Mouse (Mus musculus) liver, embryonic 12.5 days (tissue): Measurements from ENCODE around the gene Ppp6r3. TPM values are rescaled to one million over a fixed set of nuclear protein-coding genes. Genes with fewer than 3 reads are reported as not detected.
A peak's percentile ranks its signal among the peaks of the same experiment; 100 is the strongest.

Experiments used
- ATAC-seq: fragments of 200-750 bp; cut with Nextera tagmentation; 2 replicates; pipeline ENCODE4 v1.8.0; 2017; ENCODE audit warnings: moderate number of reproducible peaks, mild to moderate bottlenecking, moderate library complexity
- H3K27ac ChIP-seq: fragments of 300-500 bp; sonication (generic); 2 replicates; pipeline ENCODE4 v1.5.1; 2016; ENCODE audit warnings: mild to moderate bottlenecking
- H3K27me3 ChIP-seq: fragments of 300-500 bp; sonication (generic); replicated peaks from 2 replicates; pipeline ENCODE4 v1.6.1; 2016; ENCODE audit warnings: mild to moderate bottlenecking, moderate library complexity
- H3K36me3 ChIP-seq: fragments of 300-500 bp; sonication (generic); 2 replicates; pipeline ENCODE4 v1.6.1; 2016; ENCODE audit warnings: mild to moderate bottlenecking, moderate library complexity
- H3K4me1 ChIP-seq: fragments of 300-500 bp; sonication (generic); 2 replicates; pipeline ENCODE4 v1.6.1; 2016
- H3K4me2 ChIP-seq: fragments of 300-500 bp; sonication (generic); 2 replicates; pipeline ENCODE4 v1.6.1; 2016; ENCODE audit warnings: mild to moderate bottlenecking, moderate library complexity
- H3K4me3 ChIP-seq: fragments of 300-500 bp; sonication (generic); 2 replicates; pipeline ENCODE4 v1.5.1; 2016; ENCODE audit warnings: mild to moderate bottlenecking, moderate library complexity
- H3K9ac ChIP-seq: fragments of 300-500 bp; sonication (generic); 2 replicates; pipeline ENCODE4 v1.6.1; 2016; ENCODE audit warnings: mild to moderate bottlenecking, moderate library complexity
- H3K9me3 ChIP-seq: fragments of 300-500 bp; sonication (generic); replicated peaks from 2 replicates; pipeline ENCODE4 v1.6.1; 2016; ENCODE audit warnings: mild to moderate bottlenecking, moderate library complexity
- WGBS: fragments of 180-500 bp; shearing (Covaris S2); methylation state at CpG from one replicate; pipeline ENCODE4 v1.1.7; 2016; ENCODE audit not compliant: insufficient replicate concordance; 5-methylcytosine and 5-hydroxymethylcytosine counted together
- polyA plus RNA-seq: library from polyadenylated mRNA; unstranded; fragments of >200 nt; fragmentation: Nextera tagmentation; extraction: Ambion mirVana; gene quantifications from 2 replicates; pipeline ENCODE4 v1.2.1, GENCODE M21; 2016

Gene Ppp6r3
- polyA plus RNA-seq, 1 experiment from 2014 or later = 35.8 TPM

GRCm38 (mm10) chr19:3422981-3423380, 152.6 kb downstream of the Ppp6r3 start:
- Histone ChIP-seq H3K27me3 (peaks cover 2% of the 10 kb centered on the region; the same call in 1 of the 2 replicates), H3K9me3 (0 out of 2 replicates have a peak, but pooled peaks cover 4% of the 10 kb centered on the region), H3K27ac (no peak overlapping the region), H3K4me2 (no peak overlapping the region), H3K4me1 (no peaks in the 10 kb centered on the region), H3K36me3 (no peaks in the 10 kb centered on the region), H3K4me3 (no peak overlapping the region), H3K9ac (no peak overlapping the region)
- 44% methylated on average over 4 of the region's 4 CpGs for WGBS
- ATAC-seq = no peak

DNA sequence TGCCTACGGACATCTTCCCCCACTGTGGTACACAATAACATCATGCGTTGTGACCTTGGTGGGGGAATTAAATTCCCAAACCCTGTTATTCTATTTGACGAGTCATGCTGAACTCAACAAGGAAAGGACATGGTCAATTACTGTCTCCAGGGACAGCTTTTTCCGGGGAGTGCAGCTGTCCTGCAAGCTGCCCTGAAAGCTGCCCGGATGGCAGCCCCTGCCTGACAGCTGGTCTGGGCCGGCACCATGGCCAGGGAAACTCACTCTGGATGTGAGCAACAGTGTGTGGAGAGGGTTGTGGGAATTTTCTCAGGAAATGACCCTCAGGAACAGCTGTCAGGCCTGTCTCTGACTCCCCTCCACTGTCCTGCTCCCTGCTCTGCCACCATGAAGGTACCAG, 153.1 kb downstream of the Ppp6r3 start:
- H3K27ac ChIP-seq = no peak overlapping the region
- ATAC-seq = no peak

GRCm38 (mm10) chr19:3419251-3419650, 156.3 kb downstream of the Ppp6r3 start:
- no peak for ATAC-seq

More for the DNA sequence above, 153.1 kb downstream of the Ppp6r3 start:
- WGBS = 77% methylated on average over 6 of the region's 6 CpGs
- Histone ChIP-seq H3K4me3 (no peak overlapping the region), H3K4me2 (no peak overlapping the region), H3K9me3 (0 out of 2 replicates have a peak, but pooled peaks cover 6% of the 10 kb centered on the region), H3K9ac (no peak overlapping the region), H3K4me1 (no peaks in the 10 kb centered on the region), H3K36me3 (no peaks in the 10 kb centered on the region), H3K27me3 (peaks cover 2% of the 10 kb centered on the region; the same call in 1 of the 2 replicates)

DNA sequence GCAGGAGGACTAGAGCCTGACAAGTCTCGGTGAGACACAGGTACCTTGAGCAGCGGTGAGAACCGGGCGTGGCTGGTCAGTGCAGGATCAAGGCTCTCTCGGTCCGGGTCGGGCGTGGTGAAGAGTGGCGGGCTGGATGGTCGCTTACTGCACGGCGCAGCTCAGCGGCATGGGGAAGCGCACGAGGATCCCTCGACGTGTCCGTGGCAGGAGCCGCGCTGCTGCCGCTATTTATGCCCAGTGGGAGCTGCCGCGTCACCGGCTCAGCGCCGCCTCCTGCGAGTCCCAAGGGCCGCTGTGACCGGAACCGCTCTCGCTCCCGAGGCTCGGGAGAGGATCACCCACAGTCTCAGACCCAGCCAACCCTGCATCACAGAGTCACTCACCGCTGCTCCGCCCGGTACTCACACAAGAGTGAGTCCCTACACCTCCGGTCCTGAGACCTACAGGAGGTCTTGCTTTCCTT, 161.2 kb downstream of the Ppp6r3 start, which contains the start of gene Gal:
Gal (minus strand) TSS at position 277 of the 466 bp plus-strand sequence.
- Histone ChIP-seq H3K4me3 (peak within 1 kb of the TSS; percentile 16), H3K4me2 (peak within 1 kb of the TSS; percentile 52), H3K36me3 (no peaks in the 10 kb centered on the region), H3K27ac (no peak within 1 kb of the TSS), H3K4me1 (no peaks in the 10 kb centered on the region), H3K9ac (no peak within 1 kb of the TSS), H3K27me3 (peaks cover 81% of the 10 kb centered on the region), H3K9me3 (0 out of 2 replicates have a peak, but pooled peaks cover 6% of the 10 kb centered on the region)
- 6% methylated on average over 37 of the region's 37 CpGs for WGBS
- ATAC-seq = no peak

More at GRCm38 (mm10) chr19:3419251-3419650, 156.3 kb downstream of the Ppp6r3 start:
- 59% methylated on average over 5 of the region's 5 CpGs for WGBS
- Histone ChIP-seq H3K9ac (no peak overlapping the region), H3K36me3 (no peaks in the 10 kb centered on the region), H3K27ac (no peak overlapping the region), H3K4me1 (no peaks in the 10 kb centered on the region), H3K9me3 (0 out of 2 replicates have a peak, but pooled peaks cover 6% of the 10 kb centered on the region), H3K4me2 (no peak overlapping the region), H3K27me3 (peaks cover 33% of the 10 kb centered on the region), H3K4me3 (no peak overlapping the region)

DNA sequence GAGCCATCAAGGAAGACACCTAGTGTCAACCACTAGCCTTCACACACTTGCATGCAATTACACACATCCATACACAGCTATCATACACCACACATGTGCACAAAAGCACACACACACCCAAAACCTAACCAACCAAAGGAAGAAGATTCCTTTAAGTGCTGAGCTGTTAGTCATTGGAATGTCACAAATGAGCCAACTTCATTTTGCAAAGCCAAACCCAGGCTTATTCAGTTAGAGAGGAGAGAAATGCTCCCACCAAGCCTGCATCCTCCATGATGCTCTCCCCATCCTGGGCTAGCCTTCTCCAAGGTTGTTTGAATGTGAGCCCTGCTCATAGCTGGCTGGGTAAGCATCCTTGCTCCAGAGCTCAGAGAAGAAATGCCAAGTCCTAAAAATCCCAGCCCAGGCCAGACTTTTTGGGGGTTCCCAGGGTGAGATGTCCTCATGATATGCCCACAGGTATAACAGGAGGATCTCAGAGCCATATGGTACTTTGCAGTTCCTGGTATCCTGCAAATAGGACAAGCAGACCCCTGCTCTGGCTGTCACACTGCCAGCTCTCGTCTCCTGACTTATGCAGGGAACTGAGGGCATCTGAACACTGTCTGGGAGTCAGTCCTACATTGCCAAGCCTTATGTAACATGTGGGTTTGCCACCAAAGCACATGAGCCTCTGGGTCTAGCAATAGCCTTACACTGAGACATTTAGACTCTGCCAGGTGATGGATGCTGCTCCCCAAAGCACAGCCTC, 169.8 kb downstream of the Ppp6r3 start:
- 38% methylated on average over 1 of the region's 1 CpGs for WGBS
- no peak overlapping the region for H3K27ac ChIP-seq
- no peak overlapping the region for H3K9ac ChIP-seq
- peaks cover 42% of the 10 kb centered on the region for H3K27me3 ChIP-seq
- H3K36me3 ChIP-seq = no peaks in the 10 kb centered on the region
- no peaks in the 10 kb centered on the region for H3K9me3 ChIP-seq
- H3K4me2 ChIP-seq = no peak overlapping the region
- no peaks in the 10 kb centered on the region for H3K4me1 ChIP-seq
- no peak for ATAC-seq
- H3K4me3 ChIP-seq = no peak overlapping the region

Other genes starting within 250 kb of the Ppp6r3 start
- gene Tesmin, start 186.9 kb downstream of the Ppp6r3 start, polyA plus RNA-seq = 0.38 and 0.41 TPM in 2 replicates
- 0.19 and 0.29 TPM in 2 replicates for gene Gal, start 161.2 kb downstream of the Ppp6r3 start, polyA plus RNA-seq
- 2.7 TPM in 2 replicates for gene Lrp5, start 110.8 kb upstream of the Ppp6r3 start, polyA plus RNA-seq
- 16.4 and 16.5 TPM in 2 replicates for gene 1810055G02Rik, start 132.5 kb upstream of the Ppp6r3 start, polyA plus RNA-seq
- 12.5 and 13.4 TPM in 2 replicates for gene Kmt5b, start 191.7 kb upstream of the Ppp6r3 start, polyA plus RNA-seq